Mouse (Mus musculus): Measurements from ENCODE around the gene Rusc2. TPM values are rescaled to one million over a fixed set of nuclear protein-coding genes. Genes with fewer than 3 reads are reported as not detected.

Gene Rusc2
- polyA plus RNA-seq, 1 experiment: 30.0 TPM

- Histone ChIP-seq H3K27me3 (ENCODE audit: control insufficient read depth, insufficient read depth, low read length) (no peaks in the 10 kb centered on the region), H3K4me1 (ENCODE audit: control insufficient read depth, insufficient read depth, low read length) (no peaks in the 10 kb centered on the region; the same call in none of the 2 replicates), H3K36me3 (ENCODE audit: control insufficient read depth, insufficient read depth, low read length) (no peaks in the 10 kb centered on the region), H3K4me3 (ENCODE audit: control insufficient read depth, low read depth, low read length) (no peak overlapping the region), H3K27ac (ENCODE audit: control insufficient read depth, insufficient read depth, low read depth, low read length) (no peak overlapping the region)
- no peak for TF ChIP-seq POLR2A (IDR thresholded peaks at IDR 0.05; ENCODE audit: control insufficient read depth, low read depth, low read length)
- TF ChIP-seq CTCF (IDR thresholded peaks at IDR 0.05; ENCODE audit: control insufficient read depth, insufficient read depth, insufficient replicate concordance, low read depth, low read length): no peak
These were observed 14.1 kb downstream of the Rusc2 start for GRCm38 (mm10) chr4:43395836-43396235.

- Histone ChIP-seq H3K36me3 (ENCODE audit: control insufficient read depth, insufficient read depth, low read length) (no peaks in the 10 kb centered on the region), H3K4me1 (ENCODE audit: control insufficient read depth, insufficient read depth, low read length) (no peaks in the 10 kb centered on the region; the same call in none of the 2 replicates), H3K27ac (ENCODE audit: control insufficient read depth, insufficient read depth, low read depth, low read length) (no peak overlapping the region), H3K27me3 (ENCODE audit: control insufficient read depth, insufficient read depth, low read length) (no peaks in the 10 kb centered on the region), H3K4me3 (ENCODE audit: control insufficient read depth, low read depth, low read length) (no peak overlapping the region)
- no peak for TF ChIP-seq CTCF (IDR thresholded peaks at IDR 0.05; ENCODE audit: control insufficient read depth, insufficient read depth, insufficient replicate concordance, low read depth, low read length)
- no peak for TF ChIP-seq POLR2A (IDR thresholded peaks at IDR 0.05; ENCODE audit: control insufficient read depth, low read depth, low read length)
These were observed 14.6 kb downstream of the Rusc2 start for GRCm38 (mm10) chr4:43396381-43396780.

GRCm38 (mm10) chr4:43398014-43398413 lies 16.2 kb downstream of the Rusc2 start:
- no peak for TF ChIP-seq CTCF (IDR thresholded peaks at IDR 0.05; ENCODE audit: control insufficient read depth, insufficient read depth, insufficient replicate concordance, low read depth, low read length)
- no peak for TF ChIP-seq POLR2A (IDR thresholded peaks at IDR 0.05; ENCODE audit: control insufficient read depth, low read depth, low read length)
- H3K27me3 ChIP-seq (ENCODE audit: control insufficient read depth, insufficient read depth, low read length): no peaks in the 10 kb centered on the region
- no peaks in the 10 kb centered on the region for H3K36me3 ChIP-seq (ENCODE audit: control insufficient read depth, insufficient read depth, low read length)
- H3K4me1 ChIP-seq (ENCODE audit: control insufficient read depth, insufficient read depth, low read length): no peaks in the 10 kb centered on the region; the same call in none of the 2 replicates
- no peak overlapping the region for H3K4me3 ChIP-seq (ENCODE audit: control insufficient read depth, low read depth, low read length)
- H3K27ac ChIP-seq (ENCODE audit: control insufficient read depth, insufficient read depth, low read depth, low read length): no peak overlapping the region

GRCm38 (mm10) chr4:43398829-43399331 lies 17.1 kb downstream of the Rusc2 start:
- no peaks in the 10 kb centered on the region for H3K36me3 ChIP-seq (ENCODE audit: control insufficient read depth, insufficient read depth, low read length)
- H3K27me3 ChIP-seq (ENCODE audit: control insufficient read depth, insufficient read depth, low read length): no peaks in the 10 kb centered on the region
- H3K27ac ChIP-seq (ENCODE audit: control insufficient read depth, insufficient read depth, low read depth, low read length): peak overlapping the region; percentile 56
- no peak for TF ChIP-seq POLR2A (IDR thresholded peaks at IDR 0.05; ENCODE audit: control insufficient read depth, low read depth, low read length)
- TF ChIP-seq CTCF (IDR thresholded peaks at IDR 0.05; ENCODE audit: control insufficient read depth, insufficient read depth, insufficient replicate concordance, low read depth, low read length): no peak
- no peak overlapping the region for H3K4me3 ChIP-seq (ENCODE audit: control insufficient read depth, low read depth, low read length)
- no peaks in the 10 kb centered on the region; the same call in none of the 2 replicates for H3K4me1 ChIP-seq (ENCODE audit: control insufficient read depth, insufficient read depth, low read length)

- peak overlapping the region; percentile 56 for H3K27ac ChIP-seq (ENCODE audit: control insufficient read depth, insufficient read depth, low read depth, low read length)
- TF ChIP-seq POLR2A (IDR thresholded peaks at IDR 0.05; ENCODE audit: control insufficient read depth, low read depth, low read length) (no peak), CTCF (IDR thresholded peaks at IDR 0.05; ENCODE audit: control insufficient read depth, insufficient read depth, insufficient replicate concordance, low read depth, low read length) (no peak)
These were observed 17.8 kb downstream of the Rusc2 start for GRCm38 (mm10) chr4:43399391-43400131.

GRCm38 (mm10) chr4:43400976-43401375 lies 19.2 kb downstream of the Rusc2 start:
- Histone ChIP-seq H3K36me3 (ENCODE audit: control insufficient read depth, insufficient read depth, low read length) (no peaks in the 10 kb centered on the region), H3K4me1 (ENCODE audit: control insufficient read depth, insufficient read depth, low read length) (peaks cover 3% of the 10 kb centered on the region), H3K4me3 (ENCODE audit: control insufficient read depth, low read depth, low read length) (no peak overlapping the region), H3K27me3 (ENCODE audit: control insufficient read depth, insufficient read depth, low read length) (no peaks in the 10 kb centered on the region), H3K27ac (ENCODE audit: control insufficient read depth, insufficient read depth, low read depth, low read length) (no peak overlapping the region; the same call in 1 of the 2 replicates)
- TF ChIP-seq POLR2A (IDR thresholded peaks at IDR 0.05; ENCODE audit: control insufficient read depth, low read depth, low read length) (no peak), CTCF (IDR thresholded peaks at IDR 0.05; ENCODE audit: control insufficient read depth, insufficient read depth, insufficient replicate concordance, low read depth, low read length) (no peak)

More at GRCm38 (mm10) chr4:43399391-43400131, 17.8 kb downstream of the Rusc2 start:
- no peaks in the 10 kb centered on the region for H3K27me3 ChIP-seq (ENCODE audit: control insufficient read depth, insufficient read depth, low read length)
- no peaks in the 10 kb centered on the region for H3K36me3 ChIP-seq (ENCODE audit: control insufficient read depth, insufficient read depth, low read length)
- H3K4me1 ChIP-seq (ENCODE audit: control insufficient read depth, insufficient read depth, low read length): no peaks in the 10 kb centered on the region; the same call in none of the 2 replicates
- no peak overlapping the region; the same call in 1 of the 2 replicates for H3K4me3 ChIP-seq (ENCODE audit: control insufficient read depth, low read depth, low read length)

GRCm38 (mm10) chr4:43401486-43401885 lies 19.7 kb downstream of the Rusc2 start:
- Histone ChIP-seq H3K4me1 (ENCODE audit: control insufficient read depth, insufficient read depth, low read length) (peaks cover 3% of the 10 kb centered on the region), H3K36me3 (ENCODE audit: control insufficient read depth, insufficient read depth, low read length) (no peaks in the 10 kb centered on the region), H3K4me3 (ENCODE audit: control insufficient read depth, low read depth, low read length) (no peak overlapping the region), H3K27me3 (ENCODE audit: control insufficient read depth, insufficient read depth, low read length) (no peaks in the 10 kb centered on the region), H3K27ac (ENCODE audit: control insufficient read depth, insufficient read depth, low read depth, low read length) (peak overlapping the region; percentile 12; the same call in 1 of the 2 replicates)
- TF ChIP-seq POLR2A (IDR thresholded peaks at IDR 0.05; ENCODE audit: control insufficient read depth, low read depth, low read length) (no peak), CTCF (IDR thresholded peaks at IDR 0.05; ENCODE audit: control insufficient read depth, insufficient read depth, insufficient replicate concordance, low read depth, low read length) (no peak)
